Mouse (Mus musculus) ovary, adult 18-20 months (tissue): ENCODE measurements around the gene Ntmt1.
A peak's percentile ranks its signal among the peaks of the same experiment; 100 is the strongest.

Experiments
- DNase-seq: peaks from one replicate; pipeline ENCODE4 v3.0.0; 2022; ENCODE audit warnings: low spot score, mixed read lengths

Gene Ntmt1

DNA sequence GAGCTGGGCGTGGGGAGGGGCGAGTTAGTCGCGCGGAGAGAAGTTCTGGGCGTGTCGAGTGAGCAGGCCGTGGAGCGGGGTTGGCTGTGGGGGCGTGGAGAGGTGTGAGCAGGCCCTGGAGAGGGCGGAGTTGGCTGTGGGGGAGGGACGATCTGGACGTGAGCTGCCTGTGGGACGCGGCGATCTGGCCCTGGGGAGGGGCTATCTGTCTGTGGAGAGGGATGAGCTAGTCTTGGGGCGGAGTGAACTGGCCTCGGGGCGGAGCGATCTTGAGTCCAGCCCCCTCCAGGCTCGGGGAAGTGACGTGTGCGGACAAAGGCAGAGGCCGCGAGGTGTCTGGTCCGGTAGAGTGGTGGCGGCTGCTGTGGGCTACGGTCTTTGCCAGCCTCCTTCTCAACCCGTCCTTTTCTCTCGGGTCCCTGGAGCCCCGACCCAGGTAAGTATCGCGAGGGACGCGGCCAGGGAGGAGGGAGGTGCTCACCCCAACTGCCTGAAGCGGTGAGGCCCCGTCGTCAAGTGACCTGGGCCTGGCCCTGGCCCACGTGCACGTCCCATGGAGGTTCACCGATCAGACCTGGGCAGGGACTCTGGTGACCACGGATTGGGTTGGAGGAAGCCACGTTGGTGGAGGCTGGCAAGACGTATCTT lies at the start of gene Ntmt1:
Ntmt1 (plus strand) TSS at position 179 of the 648 bp plus-strand sequence.
- DNase-seq: peak; percentile 100

DNA sequence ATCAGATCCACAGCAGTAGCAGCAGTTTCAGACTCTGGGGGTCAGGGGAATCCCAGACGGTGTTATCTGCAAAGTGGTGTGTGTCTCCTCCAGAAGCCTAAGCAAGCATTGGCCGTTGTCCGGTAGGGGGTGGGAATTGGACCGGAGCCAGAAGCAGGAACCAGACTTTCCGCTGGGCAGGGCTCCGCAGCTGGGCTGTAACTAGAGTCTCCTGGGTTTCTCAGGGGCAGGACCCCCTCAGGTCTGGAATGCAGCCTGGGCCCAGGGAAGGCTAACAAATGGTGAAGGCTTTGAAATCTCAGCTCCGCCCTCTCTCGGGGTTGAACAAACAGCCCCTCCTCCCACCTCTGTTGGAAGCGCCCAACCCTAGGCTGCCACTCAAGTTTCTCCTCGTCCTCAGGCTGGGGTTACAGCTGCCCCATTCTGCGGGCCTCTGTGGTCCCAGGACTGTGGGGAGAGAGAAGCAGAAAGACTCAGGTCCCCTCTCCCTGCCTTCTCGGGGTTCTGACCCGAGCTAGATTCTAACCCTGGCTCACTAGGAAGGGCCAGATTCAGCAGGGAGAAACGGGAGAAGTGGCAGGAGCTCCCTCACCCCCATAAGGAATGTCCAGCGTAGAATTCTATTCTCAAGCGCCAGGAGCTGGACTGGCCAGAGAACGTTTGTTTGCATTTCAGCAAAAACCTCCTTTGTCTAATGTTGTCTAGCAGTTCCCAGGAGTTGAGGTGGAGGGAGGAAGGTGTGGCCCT lies 49.1 kb upstream of the Ntmt1 start:
- DNase-seq: peak; percentile 85

- no peak for DNase-seq
Measured at GRCm38 (mm10) chr2:30759088-30759374, 48.6 kb upstream of the Ntmt1 start.

DNA sequence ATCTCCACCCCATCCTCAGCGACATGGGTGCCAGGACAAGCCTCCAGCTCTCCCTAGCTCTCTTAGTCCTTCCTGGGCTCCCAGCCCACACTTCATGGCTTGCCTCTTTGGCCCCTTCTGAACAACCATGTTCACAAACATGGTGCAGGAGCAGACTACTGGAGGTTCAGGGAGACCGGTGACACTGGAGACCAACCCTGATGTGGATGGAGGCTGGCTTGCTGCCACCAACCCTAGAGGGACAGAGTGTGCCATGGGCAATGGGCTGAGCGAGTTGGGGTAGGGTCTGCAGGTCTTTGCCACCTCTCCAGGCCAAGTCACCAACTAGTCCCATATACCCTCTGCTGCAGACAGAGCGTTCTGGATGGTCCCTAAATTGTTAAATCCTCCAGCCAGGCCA lies 48.2 kb upstream of the Ntmt1 start:
- no peak for DNase-seq

- DNase-seq: no peak
Measured at GRCm38 (mm10) chr2:30759858-30760547, 47.6 kb upstream of the Ntmt1 start.

- no peak for DNase-seq
Measured at GRCm38 (mm10) chr2:30760706-30761105, 46.9 kb upstream of the Ntmt1 start.

DNA sequence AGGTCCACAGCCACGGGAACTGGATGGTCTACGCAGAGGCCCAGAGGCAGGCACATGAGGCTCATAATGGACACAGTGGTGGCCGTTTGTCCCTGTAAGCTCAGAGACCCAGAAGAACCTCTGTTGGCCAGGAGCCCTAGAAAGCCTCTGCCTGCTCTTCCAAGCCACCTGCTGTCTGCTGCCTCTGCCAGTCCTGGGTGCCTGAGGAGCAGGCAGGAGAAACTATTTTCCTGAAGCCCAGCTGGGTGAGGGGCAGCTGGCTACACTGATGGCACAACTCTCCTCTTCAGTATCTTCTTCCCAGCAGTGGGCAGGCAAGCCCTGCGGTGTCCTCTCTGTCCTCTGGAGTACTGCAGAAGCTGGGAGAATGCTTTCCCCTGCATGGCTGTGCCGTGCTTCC lies 41.2 kb upstream of the Ntmt1 start:
- DNase-seq: no peak

GRCm38 (mm10) chr2:30767626-30768240 lies 39.9 kb upstream of the Ntmt1 start:
- no peak for DNase-seq

- DNase-seq: no peak
Measured at GRCm38 (mm10) chr2:30768529-30768928, 39.1 kb upstream of the Ntmt1 start.

DNA sequence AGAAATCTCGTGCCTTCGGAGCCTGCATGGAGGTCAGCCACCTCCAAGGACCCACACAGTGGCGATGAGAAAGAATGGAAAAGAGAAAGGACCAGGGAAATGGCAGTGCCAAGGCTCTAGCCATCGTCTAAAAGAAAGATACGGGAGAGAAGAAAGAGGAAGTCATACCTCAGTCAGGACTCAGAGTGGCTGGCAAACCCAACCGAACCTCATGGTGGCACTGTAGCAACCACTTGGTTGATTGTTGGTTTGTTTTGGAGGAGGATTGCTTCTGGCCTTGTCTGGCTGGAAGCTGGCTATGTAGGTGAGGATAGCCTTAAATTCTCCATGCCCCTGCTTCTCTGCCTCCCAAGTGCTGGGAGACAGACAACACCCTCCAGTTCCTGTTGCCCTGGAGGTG lies 38.4 kb upstream of the Ntmt1 start:
- DNase-seq: no peak

GRCm38 (mm10) chr2:30771368-30771805 lies 36.2 kb upstream of the Ntmt1 start:
- no peak for DNase-seq

- DNase-seq: peak; percentile 96
Measured at GRCm38 (mm10) chr2:30771806-30772460, 35.7 kb upstream of the Ntmt1 start.

GRCm38 (mm10) chr2:30772581-30773312 lies 34.9 kb upstream of the Ntmt1 start:
- no peak for DNase-seq

- DNase-seq: no peak
Measured at GRCm38 (mm10) chr2:30773313-30774005, 34.2 kb upstream of the Ntmt1 start.

GRCm38 (mm10) chr2:30775955-30776354 lies 31.7 kb upstream of the Ntmt1 start:
- DNase-seq: no peak

- DNase-seq: no peak
Measured at GRCm38 (mm10) chr2:30777266-30777665, 30.4 kb upstream of the Ntmt1 start.

- DNase-seq: no peak
Measured at GRCm38 (mm10) chr2:30778235-30778634, 29.4 kb upstream of the Ntmt1 start.

DNA sequence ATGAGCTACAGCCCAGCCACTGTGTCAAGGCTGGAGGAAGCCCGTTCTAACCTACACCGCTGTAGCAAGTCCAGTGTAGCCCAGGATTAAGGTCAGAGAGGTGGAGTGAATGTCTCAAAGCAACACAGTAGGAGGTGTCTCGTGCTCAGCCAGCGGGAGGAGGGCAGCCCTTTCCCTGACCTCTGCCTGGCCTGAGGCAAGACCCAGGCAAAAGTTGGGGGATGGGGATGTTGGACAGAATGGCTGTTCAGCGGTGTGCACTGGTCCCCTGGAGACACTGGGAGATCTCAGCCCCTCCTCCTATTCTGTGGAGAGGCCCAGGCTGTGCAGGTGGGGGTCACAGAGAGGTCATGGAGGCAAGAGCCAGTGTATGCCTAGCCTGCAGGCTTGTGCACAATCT lies 28.4 kb upstream of the Ntmt1 start:
- DNase-seq: no peak

DNA sequence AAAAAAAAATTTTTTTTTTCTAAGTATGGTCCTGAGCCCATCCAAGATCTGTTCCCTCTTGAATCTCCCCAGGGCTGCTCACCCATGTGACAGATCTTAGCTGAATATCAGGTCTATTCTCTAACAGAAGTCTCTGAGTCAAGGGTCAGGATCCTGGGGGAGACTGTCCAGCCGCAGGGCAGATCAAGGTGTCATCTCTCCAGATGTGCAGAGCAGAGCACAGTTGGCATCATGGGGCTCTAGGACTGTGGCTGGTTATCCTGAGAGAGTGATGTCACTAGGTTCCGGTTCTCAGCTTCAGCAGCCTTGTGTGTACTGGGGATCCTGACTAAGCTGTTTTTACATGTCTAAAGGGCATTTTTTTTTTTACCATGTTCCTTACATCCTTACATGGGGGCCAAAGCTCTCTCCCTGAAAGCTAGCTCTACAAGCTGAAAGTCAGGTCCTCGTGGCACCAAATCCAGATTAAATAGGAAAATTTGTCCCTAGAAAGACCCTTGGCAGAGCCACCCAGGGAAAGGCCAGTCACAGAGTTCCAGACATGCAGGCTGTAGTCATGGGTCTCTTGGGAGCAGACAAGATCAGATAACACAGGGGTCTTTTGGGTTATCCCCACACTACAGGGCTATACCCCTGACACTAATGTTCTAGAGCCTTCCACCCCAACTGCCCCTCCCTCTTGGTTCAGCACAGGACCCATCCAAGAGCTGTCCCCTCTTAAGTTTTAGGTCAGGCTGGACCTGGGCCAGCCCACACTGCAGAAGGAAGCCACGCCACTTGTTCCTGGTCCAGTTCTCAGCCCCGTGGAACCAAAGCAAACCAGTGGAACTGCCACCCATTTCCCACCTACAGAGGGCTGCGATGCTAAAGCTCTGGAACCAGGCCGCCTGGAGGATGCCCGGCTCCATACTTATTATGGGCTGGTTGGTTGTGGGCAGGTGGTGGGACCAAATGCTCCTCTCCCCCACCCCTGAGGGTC lies 25.0 kb upstream of the Ntmt1 start:
- DNase-seq: no peak

DNA sequence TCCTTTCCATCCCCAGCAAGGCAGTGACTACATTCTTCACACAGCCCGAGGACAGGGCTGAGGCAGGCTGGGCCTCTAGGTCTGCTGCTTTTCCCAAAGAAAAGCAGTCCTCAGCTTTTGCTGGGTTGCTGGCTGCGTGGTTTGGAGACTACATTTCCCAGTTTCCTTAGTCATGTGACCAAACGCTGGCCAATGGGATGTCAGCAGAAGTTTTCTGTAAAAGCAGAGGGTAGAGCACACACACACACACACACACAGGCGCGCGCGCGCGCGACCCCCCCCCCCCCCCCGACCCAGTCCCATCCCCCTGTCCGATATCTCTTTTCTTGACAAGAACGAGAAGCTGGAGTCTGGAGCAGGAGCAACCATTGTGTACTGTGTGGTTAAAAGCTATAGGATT lies 24.3 kb upstream of the Ntmt1 start:
- peak; percentile 68 for DNase-seq
